Mouse (Mus musculus): ENCODE data around the gene Sdhc.
"Not testable (repeated sequence)": the region's sequence is repeated elsewhere in the genome, so short reads cannot be mapped to it uniquely, and the experiment has no call there.

The Sdhc gene

DNA sequence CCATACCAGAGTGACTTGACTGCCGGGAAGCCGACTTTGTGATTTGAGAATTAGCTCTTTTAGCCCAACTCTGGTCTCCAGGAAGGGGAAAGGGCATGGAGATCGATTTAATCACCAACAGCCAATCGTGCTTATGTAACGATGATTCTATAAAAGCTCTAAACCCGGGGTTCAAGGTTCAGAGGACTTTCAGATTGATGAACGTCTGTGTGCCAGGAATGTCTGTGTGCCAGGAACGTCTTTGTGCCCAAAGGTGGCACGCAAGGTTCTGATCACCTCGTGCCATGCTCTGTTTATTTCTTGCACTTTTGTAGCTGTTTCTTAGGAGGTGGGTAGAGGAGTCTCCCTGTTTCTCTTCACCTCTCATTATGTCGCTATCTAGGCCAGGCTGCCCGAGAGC is 18.5 kb upstream of the Sdhc start:
- no peak for DNase-seq (ENCODE audit: low spot score)

DNA sequence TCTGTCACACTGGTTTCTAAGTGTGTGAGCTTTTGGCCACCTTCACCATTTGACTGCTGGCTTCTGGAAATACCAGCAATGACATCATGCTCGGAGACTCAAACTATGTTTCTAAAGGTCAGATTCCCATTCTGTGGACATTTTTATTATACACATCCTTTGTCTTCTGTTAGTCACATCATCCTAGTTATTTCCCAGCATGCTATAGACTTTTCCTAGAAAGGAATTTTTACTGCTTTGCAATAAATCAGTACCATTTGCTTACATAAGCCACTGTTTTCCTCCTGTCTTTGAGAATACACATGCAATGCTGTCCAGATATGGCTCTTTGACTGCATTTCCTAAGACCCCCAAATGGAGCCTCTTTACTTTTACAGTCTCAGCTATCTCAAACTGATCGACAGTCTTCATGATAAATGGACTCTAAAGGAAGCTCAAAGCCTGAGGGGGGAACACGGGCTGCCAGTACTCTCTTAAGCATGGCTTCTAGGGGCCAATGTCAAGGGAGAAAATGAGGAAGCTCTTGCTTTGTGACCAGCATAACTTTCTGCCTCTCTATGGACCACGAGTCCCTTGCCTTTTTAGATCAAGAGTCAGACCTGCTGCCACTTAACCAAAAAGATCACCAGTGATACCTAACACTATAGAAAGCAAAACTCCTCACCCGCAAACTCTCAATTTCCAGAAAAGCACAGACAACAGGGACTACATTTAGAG is 15.4 kb upstream of the Sdhc start:
- DNase-seq (ENCODE audit: low spot score): no peak

DNA sequence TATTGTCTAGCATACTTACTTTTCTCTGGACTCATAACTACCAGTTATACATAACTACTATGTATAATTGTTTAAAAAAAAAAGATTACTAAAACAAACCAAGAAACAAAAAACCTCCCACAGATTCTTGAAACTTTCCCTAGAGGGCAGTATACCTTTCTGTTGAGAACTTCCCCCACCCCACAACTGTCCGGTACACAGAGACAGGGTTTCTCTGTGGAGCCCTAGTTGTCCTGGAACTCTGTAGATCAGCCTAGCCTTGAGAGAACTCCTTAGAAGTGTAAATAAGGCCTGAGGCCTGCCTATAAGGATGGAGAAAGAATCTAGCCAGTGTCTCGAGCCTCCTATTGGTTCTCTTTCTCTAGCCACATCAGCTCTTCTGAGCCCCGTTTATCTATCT is 13.9 kb upstream of the Sdhc start:
- DNase-seq (ENCODE audit: low spot score): no peak

GRCm38 (mm10) chr1:171162526-171162925 is 12.1 kb upstream of the Sdhc start:
- no peak for DNase-seq (ENCODE audit: low spot score)

GRCm38 (mm10) chr1:171159485-171159975 is 9.1 kb upstream of the Sdhc start:
- no peak for DNase-seq (ENCODE audit: low spot score)

DNA sequence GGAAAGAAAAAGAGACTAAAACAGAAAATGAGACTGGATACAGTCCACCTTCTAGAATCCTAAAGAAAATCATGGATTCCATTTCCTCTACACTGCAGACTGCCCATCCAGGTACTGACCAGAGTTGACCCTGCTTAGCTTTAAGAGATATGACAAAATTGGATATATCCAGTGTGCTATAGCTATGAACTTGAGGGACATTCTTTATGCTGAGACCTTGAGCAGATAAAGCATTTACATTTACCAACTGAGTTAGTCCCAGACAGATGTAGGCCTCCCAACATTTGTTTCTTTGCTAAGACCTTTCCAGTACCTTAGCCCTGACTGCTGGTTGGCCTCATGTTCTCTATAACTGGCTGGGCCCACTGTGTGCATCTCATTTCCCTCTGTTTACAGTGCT is 7.6 kb upstream of the Sdhc start:
- no peak for DNase-seq (ENCODE audit: low spot score)

DNA sequence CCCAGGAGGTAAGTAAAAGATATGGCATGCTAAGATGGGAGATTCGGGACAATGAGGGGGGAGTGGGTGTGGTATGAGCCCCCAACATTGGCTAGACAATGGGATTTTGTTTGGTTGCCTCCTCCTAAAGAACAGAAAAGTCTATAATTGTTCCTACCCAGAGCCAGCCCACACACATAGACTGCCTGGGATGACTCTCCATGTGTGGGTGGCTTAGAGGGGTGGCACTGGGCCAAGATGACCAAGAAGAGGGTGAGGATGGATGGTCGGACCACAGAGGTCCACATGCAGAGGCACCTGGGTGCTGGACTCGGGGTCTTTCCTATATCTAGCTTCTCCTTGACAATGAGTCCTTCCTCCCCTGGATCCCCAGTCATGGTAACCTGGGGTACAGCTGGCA is 6.2 kb upstream of the Sdhc start:
- no peak for DNase-seq (ENCODE audit: low spot score)

GRCm38 (mm10) chr1:171151966-171152365 is 1.6 kb upstream of the Sdhc start:
- DNase-seq (ENCODE audit: low spot score): no peak

GRCm38 (mm10) chr1:171150838-171151391 is 512 bp upstream of the Sdhc start:
- DNase-seq (ENCODE audit: low spot score): no peak

- not testable (repeated sequence) for DNase-seq (ENCODE audit: low spot score)
These were observed 7.4 kb downstream of the Sdhc start for GRCm38 (mm10) chr1:171142981-171143380.

GRCm38 (mm10) chr1:171137486-171138155 is 12.8 kb downstream of the Sdhc start:
- DNase-seq (ENCODE audit: low spot score): not testable (repeated sequence)

GRCm38 (mm10) chr1:171135600-171135999 is 14.8 kb downstream of the Sdhc start:
- DNase-seq (ENCODE audit: low spot score): no peak

- DNase-seq (ENCODE audit: low spot score): no peak
These were observed 19.4 kb downstream of the Sdhc start for GRCm38 (mm10) chr1:171130971-171131370.

GRCm38 (mm10) chr1:171129251-171129650 is 21.2 kb downstream of the Sdhc start:
- DNase-seq (ENCODE audit: low spot score): no peak

GRCm38 (mm10) chr1:171124398-171124797 is 26.0 kb downstream of the Sdhc start:
- no peak for DNase-seq (ENCODE audit: low spot score)

GRCm38 (mm10) chr1:171122932-171123331 is 27.5 kb downstream of the Sdhc start:
- peak; percentile 41 for DNase-seq (ENCODE audit: low spot score)

DNA sequence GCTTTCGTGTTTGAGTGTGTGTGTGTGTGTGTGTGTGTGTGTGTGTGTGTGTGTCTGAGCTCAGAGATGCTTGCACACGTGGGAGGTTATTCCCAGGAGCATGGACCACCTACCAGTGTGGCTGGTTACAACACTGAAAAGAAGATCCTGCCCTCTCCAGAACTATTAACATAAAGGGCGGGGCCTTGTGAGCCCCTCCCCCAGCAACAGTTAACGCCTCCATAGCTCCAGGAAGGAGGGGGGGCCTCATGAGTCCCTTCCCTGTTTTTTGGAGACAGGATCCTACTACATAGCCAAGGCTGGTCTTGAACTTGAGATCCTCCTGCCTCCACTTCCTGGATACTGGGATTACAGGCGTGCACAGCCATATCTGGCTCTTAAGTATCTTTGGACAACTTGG is 28.6 kb downstream of the Sdhc start:
- DNase-seq (ENCODE audit: low spot score): no peak

DNA sequence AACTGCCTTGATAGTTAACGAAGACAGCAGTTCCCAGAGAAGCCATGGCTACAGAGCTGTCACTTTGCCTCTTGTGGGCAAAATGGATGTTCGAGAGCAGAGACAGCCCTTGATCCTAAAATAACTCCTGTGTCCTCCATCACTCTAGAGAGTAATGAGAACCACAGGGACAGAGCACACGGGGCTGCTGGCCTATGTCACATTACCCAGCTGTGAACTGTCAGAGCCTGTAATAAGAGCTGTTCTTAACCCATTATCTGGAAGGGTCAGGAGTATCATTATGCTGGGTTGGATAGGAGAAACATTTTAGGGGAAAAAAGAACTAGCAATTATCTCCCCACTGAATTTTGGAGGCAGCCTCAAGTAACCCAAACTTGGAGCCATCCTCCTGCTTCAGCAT is 29.5 kb downstream of the Sdhc start:
- DNase-seq (ENCODE audit: low spot score): no peak

GRCm38 (mm10) chr1:171119405-171119804 is 31.0 kb downstream of the Sdhc start:
- DNase-seq (ENCODE audit: low spot score): no peak

- DNase-seq (ENCODE audit: low spot score): no peak
These were observed 31.4 kb downstream of the Sdhc start for GRCm38 (mm10) chr1:171118996-171119395.

GRCm38 (mm10) chr1:171118269-171118684 is 32.1 kb downstream of the Sdhc start:
- peak; percentile 68 for DNase-seq (ENCODE audit: low spot score)

DNA sequence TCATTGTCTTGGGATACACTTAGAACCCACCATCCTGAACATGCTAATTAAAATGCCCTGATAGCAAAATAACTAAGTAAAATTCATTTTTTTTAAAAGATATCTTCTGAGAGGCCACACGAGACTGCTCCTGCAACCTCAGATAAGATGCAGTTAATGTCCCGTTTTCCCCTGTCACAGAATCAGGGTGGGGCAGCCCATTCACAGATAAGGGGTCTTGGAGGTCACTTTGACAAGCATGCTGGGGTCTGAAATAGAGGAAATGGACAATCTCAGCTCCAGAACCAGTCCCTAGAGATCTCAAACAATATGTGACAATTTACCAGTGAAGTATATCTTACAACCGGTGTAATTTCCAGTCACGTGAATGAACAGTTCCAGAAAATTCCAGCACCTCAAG is 34.1 kb downstream of the Sdhc start:
- DNase-seq (ENCODE audit: low spot score): no peak

DNA sequence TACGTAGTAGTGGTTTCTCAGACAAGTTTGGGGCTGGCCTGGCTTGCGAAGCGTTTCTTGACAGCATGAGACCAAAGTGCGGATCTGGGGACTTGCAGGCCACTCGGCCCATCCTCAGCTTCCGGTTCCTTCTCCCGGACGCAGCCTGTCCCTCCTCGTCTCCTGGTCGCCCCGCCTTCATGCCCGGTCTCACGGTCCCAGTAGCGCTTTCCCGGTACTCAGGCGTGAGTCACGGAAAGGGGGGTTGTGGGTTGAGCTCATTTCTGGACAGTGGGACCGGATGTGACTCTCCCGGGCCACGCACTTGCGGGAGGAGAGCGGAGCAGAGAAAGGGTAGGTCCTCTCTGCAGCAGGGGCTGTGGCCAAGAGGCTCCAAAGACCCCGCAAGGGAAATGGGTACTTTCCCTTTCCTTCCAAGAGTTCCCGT is 36.5 kb downstream of the Sdhc start, which contains the start of gene Cfap126:
TSS of gene Cfap126 (plus strand) at position 46 of the 427 bp plus-strand sequence.
- DNase-seq (ENCODE audit: low spot score): peak; percentile 88

Data from yolk sac, embryonic 10.5 days (tissue).